Mouse (Mus musculus) MEL (cell line): ENCODE measurements around the gene H3f3b. TPM values are rescaled to one million over a fixed set of nuclear protein-coding genes. Genes with fewer than 3 reads are reported as not detected.

Experiments
- DNase-seq: peaks from one replicate; pipeline ENCODE4 v3.0.0; 2011; ENCODE audit warnings: low read depth, low spot score
- H3K27ac ChIP-seq: 2 replicates; pipeline ENCODE4 v1.5.1; 2012; ENCODE audit warnings: low read depth, mild to moderate bottlenecking, control low read depth, low read length, moderate library complexity; ENCODE audit not compliant: control insufficient read depth
- H3K27me3 ChIP-seq, 2 experiments: fragments of 150-350 bp in 1 of 2; sonication (generic) in 1 of 2; 2 replicates each; pipeline ENCODE4 v1.6.1; 2012; ENCODE audit warnings: low read length in 2 of 2, mild to moderate bottlenecking in 2 of 2, improper control_type of control experiment in 1 of 2, moderate library complexity in 1 of 2; ENCODE audit not compliant: insufficient read depth in 2 of 2, control insufficient read depth in 1 of 2
- H3K36me3 ChIP-seq, 2 experiments: 2 replicates each; pipeline ENCODE4 v1.6.1; 2012 to 2014; ENCODE audit warnings: low read length in 2 of 2, improper control_type of control experiment in 1 of 2, inconsistent platforms in 1 of 2, mild to moderate bottlenecking in 1 of 2; ENCODE audit not compliant: insufficient read depth in 2 of 2, control insufficient read depth in 1 of 2
- H3K4me1 ChIP-seq, 2 experiments: fragments of 150-350 bp in 1 of 2; sonication (generic) in 1 of 2; 2 replicates each; pipeline ENCODE4 v1.6.1; 2012; ENCODE audit warnings: low read length in 2 of 2, improper control_type of control experiment in 1 of 2, mild to moderate bottlenecking in 1 of 2; ENCODE audit not compliant: insufficient read depth in 2 of 2, control insufficient read depth in 1 of 2
- H3K4me3 ChIP-seq, 2 experiments: fragments of 150-350 bp in 1 of 2; sonication (generic) in 1 of 2; 2 replicates each; pipeline ENCODE4 v1.5.1; 2012; ENCODE audit warnings: low read depth in 2 of 2, low read length in 2 of 2, mild to moderate bottlenecking in 2 of 2, moderate library complexity in 2 of 2, control low read depth in 1 of 2, improper control_type of control experiment in 1 of 2; ENCODE audit not compliant: control insufficient read depth in 1 of 2, insufficient read depth in 1 of 2
- H3K79me2 ChIP-seq: 2 replicates; pipeline ENCODE4 v1.6.1; 2012; ENCODE audit warnings: mild to moderate bottlenecking, low read length, moderate library complexity; ENCODE audit not compliant: control insufficient read depth, poor library complexity, insufficient read depth
- H3K9ac ChIP-seq: 2 replicates; pipeline ENCODE4 v1.6.1; 2012; ENCODE audit warnings: low read depth, mild to moderate bottlenecking, control low read depth, low read length, moderate library complexity; ENCODE audit not compliant: control insufficient read depth, poor library complexity, severe bottlenecking
- H3K9me3 ChIP-seq: fragments of 150-350 bp; sonication (generic); replicated peaks from 2 replicates; pipeline ENCODE4 v1.6.1; 2012; ENCODE audit warnings: mild to moderate bottlenecking, low read length, improper control_type of control experiment, moderate library complexity; ENCODE audit not compliant: insufficient read depth
- BHLHE40 ChIP-seq: IDR thresholded peaks from 2 replicates; pipeline ENCODE4 v1.6.1; 2012; ENCODE audit warnings: low read depth, mild to moderate bottlenecking, inconsistent platforms, low read length, improper control_type of control experiment, borderline replicate concordance
- CHD1 ChIP-seq: IDR thresholded peaks from 2 replicates; pipeline ENCODE4 v1.6.1; 2012; ENCODE audit warnings: low read depth, mild to moderate bottlenecking, inconsistent platforms, low read length, improper control_type of control experiment
- CHD2 ChIP-seq: IDR thresholded peaks from 2 replicates; pipeline ENCODE4 v1.6.1; 2011; ENCODE audit warnings: low read length, improper control_type of control experiment
- EP300 ChIP-seq, 2 experiments: IDR thresholded peaks; 2 replicates each; pipeline ENCODE4 v1.6.1; 2011; ENCODE audit warnings: improper control_type of control experiment in 2 of 2, low read length in 2 of 2, low read depth in 1 of 2, mild to moderate bottlenecking in 1 of 2
- ETS1 ChIP-seq: IDR thresholded peaks from 2 replicates; pipeline ENCODE4 v1.6.1; 2012; ENCODE audit warnings: low read depth, mild to moderate bottlenecking, inconsistent platforms, low read length, improper control_type of control experiment, moderate library complexity
- GABPA ChIP-seq: IDR thresholded peaks from 2 replicates; pipeline ENCODE4 v1.6.1; 2012; ENCODE audit warnings: low read depth, mild to moderate bottlenecking, inconsistent platforms, low read length, improper control_type of control experiment, moderate library complexity
- HCFC1 ChIP-seq: IDR thresholded peaks from 2 replicates; pipeline ENCODE4 v1.6.1; 2012; ENCODE audit warnings: low read depth, mild to moderate bottlenecking, inconsistent platforms, low read length, improper control_type of control experiment, moderate library complexity
- JUND ChIP-seq: IDR thresholded peaks from 2 replicates; pipeline ENCODE4 v1.6.1; 2011; ENCODE audit warnings: low read depth, mild to moderate bottlenecking, improper control_type of control experiment, low read length
- KAT2A ChIP-seq: conservative IDR thresholded peaks from 2 replicates; pipeline ENCODE4 v1.6.1; 2012; ENCODE audit warnings: low read depth, low read length, improper control_type of control experiment, inconsistent platforms
- MAFK ChIP-seq: IDR thresholded peaks from 2 replicates; pipeline ENCODE4 v1.6.1; 2011; ENCODE audit warnings: low read depth, mild to moderate bottlenecking, low read length, improper control_type of control experiment, borderline replicate concordance
- MAZ ChIP-seq: IDR thresholded peaks from 2 replicates; pipeline ENCODE4 v1.6.1; 2012; ENCODE audit warnings: low read depth, mild to moderate bottlenecking, inconsistent platforms, low read length, improper control_type of control experiment
- MEF2A ChIP-seq: IDR thresholded peaks from 2 replicates; pipeline ENCODE4 v1.6.1; 2014; ENCODE audit warnings: low read depth, mild to moderate bottlenecking, inconsistent platforms, low read length, improper control_type of control experiment; ENCODE audit not compliant: poor library complexity, insufficient replicate concordance, severe bottlenecking; ENCODE audit errors: extremely low read depth
- MXI1 ChIP-seq: IDR thresholded peaks from 2 replicates; pipeline ENCODE4 v1.6.1; 2011; ENCODE audit warnings: mild to moderate bottlenecking, low read depth, low read length, improper control_type of control experiment
- MYB ChIP-seq: IDR thresholded peaks from 2 replicates; pipeline ENCODE4 v1.6.1; 2011; ENCODE audit warnings: mild to moderate bottlenecking, low read depth, low read length, improper control_type of control experiment
- MYC ChIP-seq: IDR thresholded peaks from 2 replicates; pipeline ENCODE4 v1.6.1; 2011; ENCODE audit warnings: low read depth, mild to moderate bottlenecking, low read length, improper control_type of control experiment, moderate library complexity
- NELFE ChIP-seq: IDR thresholded peaks from 2 replicates; pipeline ENCODE4 v1.6.1; 2011; ENCODE audit warnings: low read depth, low read length, improper control_type of control experiment
- NRF1 ChIP-seq: IDR thresholded peaks from 2 replicates; pipeline ENCODE4 v1.6.1; 2014; ENCODE audit warnings: low read depth, mild to moderate bottlenecking, inconsistent platforms, low read length, improper control_type of control experiment, moderate library complexity; ENCODE audit not compliant: poor library complexity, insufficient read depth, severe bottlenecking
- POLR2AphosphoS2 ChIP-seq: IDR thresholded peaks from 2 replicates; pipeline ENCODE4 v1.6.1; 2011; ENCODE audit warnings: low read length, improper control_type of control experiment
- POLR2AphosphoS5 ChIP-seq: IDR thresholded peaks from 2 replicates; pipeline ENCODE4 v1.6.1; 2012; ENCODE audit warnings: low read depth, borderline replicate concordance, mild to moderate bottlenecking, inconsistent platforms, low read length, moderate library complexity, mixed read lengths
- RAD21 ChIP-seq: IDR thresholded peaks from 2 replicates; pipeline ENCODE4 v1.6.1; 2011; ENCODE audit warnings: mild to moderate bottlenecking, low read depth, low read length, improper control_type of control experiment
- RCOR1 ChIP-seq: IDR thresholded peaks from 2 replicates; pipeline ENCODE4 v1.6.1; 2012; ENCODE audit warnings: low read depth, mild to moderate bottlenecking, inconsistent platforms, low read length, improper control_type of control experiment
- SIN3A ChIP-seq: IDR thresholded peaks from 2 replicates; pipeline ENCODE4 v1.6.1; 2012; ENCODE audit warnings: low read length, improper control_type of control experiment, inconsistent platforms
- SMC3 ChIP-seq: IDR thresholded peaks from 2 replicates; pipeline ENCODE4 v1.6.1; 2011; ENCODE audit warnings: low read depth, low read length, improper control_type of control experiment
- TAL1 ChIP-seq: IDR thresholded peaks from 2 replicates; pipeline ENCODE4 v1.6.1; 2012; ENCODE audit warnings: mild to moderate bottlenecking, inconsistent platforms, low read length, moderate library complexity, mixed read lengths
- TCF12 ChIP-seq: IDR thresholded peaks from 2 replicates; pipeline ENCODE4 v1.6.1; 2014; ENCODE audit warnings: low read depth, mild to moderate bottlenecking, inconsistent platforms, low read length, improper control_type of control experiment, moderate library complexity
- UBTF ChIP-seq: IDR thresholded peaks from 2 replicates; pipeline ENCODE4 v1.6.1; 2012; ENCODE audit warnings: low read depth, mild to moderate bottlenecking, inconsistent platforms, low read length, improper control_type of control experiment, moderate library complexity, borderline replicate concordance; ENCODE audit not compliant: insufficient read depth
- USF1 ChIP-seq: IDR thresholded peaks from 2 replicates; pipeline ENCODE4 v1.6.1; 2014; ENCODE audit warnings: low read depth, mild to moderate bottlenecking, inconsistent platforms, low read length, improper control_type of control experiment, moderate library complexity
- USF2 ChIP-seq, 2 experiments: IDR thresholded peaks; 2 replicates each; pipeline ENCODE4 v1.6.1; 2011 to 2012; ENCODE audit warnings: improper control_type of control experiment in 2 of 2, low read length in 2 of 2, borderline replicate concordance in 1 of 2, inconsistent platforms in 1 of 2, low read depth in 1 of 2, mild to moderate bottlenecking in 1 of 2; ENCODE audit not compliant: insufficient read depth in 1 of 2
- ZC3H11A ChIP-seq: IDR thresholded peaks from 2 replicates; pipeline ENCODE4 v1.6.1; 2012; ENCODE audit warnings: low read depth, mild to moderate bottlenecking, inconsistent platforms, low read length, improper control_type of control experiment
- ZMIZ1 ChIP-seq: IDR thresholded peaks from 2 replicates; pipeline ENCODE4 v1.6.1; 2012; ENCODE audit warnings: low read depth, mild to moderate bottlenecking, inconsistent platforms, low read length, improper control_type of control experiment, moderate library complexity
- polyA plus RNA-seq, 2 experiments: library from polyadenylated mRNA; stranded (reverse) in 1 of 2; unstranded in 1 of 2; fragments of >175 nt in 1 of 2; fragments of >200 nt in 1 of 2; gene quantifications; 2 replicates each; pipeline versions ENCODE4 v1.2.1 to v1.2.4; 2012; ENCODE audit warnings: low replicate concordance in 2 of 2, low read depth in 1 of 2; ENCODE audit not compliant: insufficient read length in 2 of 2, insufficient read depth in 1 of 2, missing spikeins in 1 of 2
- total RNA-seq: library from RNA; depleted of rRNA; stranded (reverse); fragments of 300-350 nt; gene quantifications from 2 replicates; pipeline ENCODE4 v1.2.3, GENCODE M21; 2012

Gene H3f3b
- total and polyA plus RNA-seq, 3 experiments = 96.6 to 767 (median 498) TPM

DNA sequence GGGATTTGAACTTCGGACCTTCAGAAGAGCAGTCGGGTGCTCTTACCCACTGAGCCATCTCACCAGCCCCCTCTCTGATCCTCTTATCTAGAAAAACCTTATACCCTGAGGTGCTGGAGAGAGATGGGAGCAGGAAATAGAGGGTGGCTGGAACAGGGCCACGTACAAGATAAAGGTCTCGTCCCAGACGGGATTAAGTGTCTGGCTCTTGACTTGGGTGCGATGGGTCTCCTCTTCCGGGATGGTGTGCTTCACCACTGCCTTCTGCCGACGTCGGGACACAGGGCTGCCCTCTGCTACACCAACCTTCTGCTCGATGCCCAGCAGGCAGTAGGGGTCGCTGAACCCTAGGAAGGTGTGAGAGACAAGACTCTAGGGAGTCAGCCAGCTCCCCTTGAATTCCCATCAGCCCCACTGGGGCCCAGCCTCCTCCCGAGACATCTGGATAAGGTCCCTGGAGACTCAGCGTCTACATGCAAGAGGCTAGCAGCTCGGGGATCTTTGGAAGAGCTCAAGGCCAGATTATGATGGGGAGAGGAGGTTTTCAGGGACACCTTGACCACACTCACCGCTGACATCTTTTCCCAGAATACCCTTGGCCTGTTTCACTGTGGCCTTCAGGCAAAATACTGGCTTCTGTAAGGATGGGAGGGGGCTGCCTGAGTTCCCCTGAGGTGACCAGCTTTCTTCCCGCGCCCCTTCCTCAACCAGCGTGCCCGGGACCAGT is 47.9 kb upstream of the H3f3b start (continued):
- TF ChIP-seq MEF2A (no peak), MYB (no peak), MYC (peak; percentile 85; the same call in 1 of the 2 replicates), NELFE (peak; percentile 43; the same call in 1 of the 2 replicates), POLR2AphosphoS5 (no peak), ZC3H11A (no peak), RCOR1 (peak; percentile 74), NRF1 (no peak), SMC3 (no peak)

DNA sequence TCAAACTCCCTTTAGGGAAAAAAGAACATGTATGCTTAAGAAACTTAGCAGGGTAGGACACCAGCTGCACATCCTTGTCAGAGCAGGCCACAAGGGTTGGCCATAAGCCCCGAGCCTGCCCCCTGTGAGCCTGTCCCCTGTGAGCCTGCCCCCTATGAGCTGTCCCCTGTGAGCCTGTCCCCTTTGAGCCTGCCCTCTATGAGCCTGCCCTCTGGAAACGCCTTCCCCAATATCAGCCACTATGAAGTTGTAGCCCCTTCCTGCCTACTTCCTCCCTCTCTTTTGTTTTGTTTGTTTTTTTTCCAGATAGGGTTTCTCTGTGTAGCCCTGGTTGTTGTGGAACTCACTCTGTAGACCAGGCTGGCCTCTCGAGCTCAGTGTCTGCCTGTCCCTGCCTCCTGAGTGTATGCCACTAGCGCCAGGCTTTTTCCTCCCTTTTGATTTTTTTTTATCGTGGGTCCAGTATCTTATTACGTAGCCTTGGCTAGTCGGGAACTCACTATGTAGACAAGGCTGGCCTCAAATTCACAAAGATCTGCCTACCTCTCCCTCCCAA is 46.8 kb upstream of the H3f3b start:
- no peaks in the 10 kb centered on the region for H3K9me3 ChIP-seq
- no peaks in the 10 kb centered on the region for H3K27me3 ChIP-seq
- peaks cover 21% of the 10 kb centered on the region for H3K79me2 ChIP-seq
- H3K36me3 ChIP-seq = peaks cover 0 to 24% of the 10 kb centered on the region in 2 experiments; a peak in 2 of 4 replicates
- peaks cover 11 to 21% of the 10 kb centered on the region in 2 experiments for H3K4me1 ChIP-seq
- H3K27ac ChIP-seq = peak overlapping the region; percentile 87
- H3K4me3 ChIP-seq = no peak overlapping the region
- peak overlapping the region; percentile 54 for H3K9ac ChIP-seq
- DNase-seq = peak; percentile 84
- TF ChIP-seq POLR2AphosphoS2 = peak; percentile 74
- no peak for TF ChIP-seq GABPA
- no peak for TF ChIP-seq KAT2A
- 0 out of 2 replicates have a peak, but pooled peaks have one; percentile 59 for TF ChIP-seq MAZ
- no peak for TF ChIP-seq RAD21
- TF ChIP-seq ZMIZ1 = 0 out of 2 replicates have a peak, but pooled peaks have one; percentile 40
- TF ChIP-seq MXI1 = no peak
- no peak for TF ChIP-seq JUND
- no peak for TF ChIP-seq ETS1
- no peak for TF ChIP-seq MYC
- no peak for TF ChIP-seq MYB
- TF ChIP-seq CHD1 = 0 out of 2 replicates have a peak, but pooled peaks have one; percentile 28
- TF ChIP-seq CHD2 = no peak
- no peak for TF ChIP-seq NRF1
- TF ChIP-seq EP300 (IDR thresholded peaks at IDR 0.05; ENCODE audit: low read depth in 1 of 2, low read length in 2 of 2) = peak in 1 of 2 experiments; percentile 13; a peak in 1 of 4 replicates
- 0 out of 2 replicates have a peak, but pooled peaks have one; percentile 24 for TF ChIP-seq HCFC1
- no peak for TF ChIP-seq USF1
- TF ChIP-seq MAFK = no peak
- TF ChIP-seq UBTF = no peak
- TF ChIP-seq ZC3H11A = no peak
- no peak for TF ChIP-seq MEF2A
- TF ChIP-seq BHLHE40 = no peak
- TF ChIP-seq SIN3A = 0 out of 2 replicates have a peak, but pooled peaks have one; percentile 23
- no peak for TF ChIP-seq TCF12
- TF ChIP-seq USF2 (IDR thresholded peaks at IDR 0.05; ENCODE audit: borderline replicate concordance in 1 of 2, insufficient read depth in 1 of 2, low read depth in 1 of 2, low read length in 2 of 2) = no peak
- no peak for TF ChIP-seq SMC3
- TF ChIP-seq NELFE = peak; percentile 40
- TF ChIP-seq TAL1 = no peak; the same call in 1 of the 2 replicates
- no peak for TF ChIP-seq POLR2AphosphoS5
